Mouse (Mus musculus) limb, embryonic 11.5 days (tissue): Measurements from ENCODE around the gene Dnah6. TPM values are rescaled to one million over a fixed set of nuclear protein-coding genes. Genes with fewer than 3 reads are reported as not detected.
A peak's percentile ranks its signal among the peaks of the same experiment; 100 is the strongest.

Experiments used
- ATAC-seq: fragments of 200-750 bp; cut with Nextera tagmentation; 2 replicates; pipeline ENCODE4 v1.8.0; 2017; ENCODE audit warnings: low read depth; ENCODE audit not compliant: insufficient number of reproducible peaks, low FRiP score, low TSS enrichment
- DNase-seq: peaks from one replicate; pipeline ENCODE4 v3.0.0-alpha.2; 2015; ENCODE audit warnings: low spot score
- H3K27ac ChIP-seq: fragments of 300-500 bp; sonication (generic); replicated peaks from 2 replicates; pipeline ENCODE4 v1.5.1; 2014; ENCODE audit warnings: low read depth, mild to moderate bottlenecking, low read length
- H3K27me3 ChIP-seq: fragments of 300-500 bp; sonication (generic); 2 replicates; pipeline ENCODE4 v1.6.1; 2014; ENCODE audit warnings: mild to moderate bottlenecking, low read length, mixed read lengths; ENCODE audit not compliant: control insufficient read depth, insufficient read depth
- H3K36me3 ChIP-seq: fragments of 300-500 bp; sonication (generic); 2 replicates; pipeline ENCODE4 v1.6.1; 2014; ENCODE audit warnings: mild to moderate bottlenecking, low read length, moderate library complexity, mixed read lengths; ENCODE audit not compliant: control insufficient read depth, insufficient read depth
- H3K4me1 ChIP-seq: fragments of 300-500 bp; sonication (generic); 2 replicates; pipeline ENCODE4 v1.6.1; 2014; ENCODE audit warnings: low read length, mixed read lengths; ENCODE audit not compliant: control insufficient read depth, insufficient read depth
- H3K4me2 ChIP-seq: fragments of 300-500 bp; sonication (generic); 2 replicates; pipeline ENCODE4 v1.6.1; 2014; ENCODE audit warnings: low read depth, mild to moderate bottlenecking, moderate library complexity; ENCODE audit not compliant: severe bottlenecking
- H3K4me3 ChIP-seq: fragments of 300-500 bp; sonication (generic); 2 replicates; pipeline ENCODE4 v1.5.1; 2014; ENCODE audit warnings: low read depth, low read length
- H3K9ac ChIP-seq: fragments of 300-500 bp; sonication (generic); 2 replicates; pipeline ENCODE4 v1.6.1; 2014; ENCODE audit warnings: mild to moderate bottlenecking, low read length
- H3K9me3 ChIP-seq: fragments of 300-500 bp; sonication (generic); 2 replicates; pipeline ENCODE4 v1.6.1; 2016; ENCODE audit warnings: low read length; ENCODE audit not compliant: control insufficient read depth
- WGBS: fragments of 180-500 bp; shearing (Covaris S2); extraction: QIAGEN DNeasy Blood & Tissue Kit; methylation state at CpG from one replicate; pipeline ENCODE4 v1.1.7; 2014; 5-methylcytosine and 5-hydroxymethylcytosine counted together
- polyA plus RNA-seq: library from polyadenylated mRNA; unstranded; fragments of >200 nt; fragmentation: Nextera tagmentation; extraction: Ambion mirVana; gene quantifications from 2 replicates; pipeline ENCODE4 v1.2.1, GENCODE M21; 2014

The Dnah6 gene
- polyA plus RNA-seq, 1 experiment from 2014 or later = 0.01 TPM

GRCm38 (mm10) chr6:73235650-73236049 lies 14.2 kb upstream of the Dnah6 start:
- Histone ChIP-seq H3K9me3 (no peaks in the 10 kb centered on the region), H3K36me3 (no peaks in the 10 kb centered on the region), H3K27ac (no peak overlapping the region), H3K9ac (no peak overlapping the region), H3K4me2 (no peak overlapping the region), H3K4me1 (no peaks in the 10 kb centered on the region), H3K27me3 (no peaks in the 10 kb centered on the region), H3K4me3 (no peak overlapping the region)
- 82% methylated on average over 3 of the region's 3 CpGs for WGBS
- no peak for ATAC-seq
- DNase-seq = no peak

DNA sequence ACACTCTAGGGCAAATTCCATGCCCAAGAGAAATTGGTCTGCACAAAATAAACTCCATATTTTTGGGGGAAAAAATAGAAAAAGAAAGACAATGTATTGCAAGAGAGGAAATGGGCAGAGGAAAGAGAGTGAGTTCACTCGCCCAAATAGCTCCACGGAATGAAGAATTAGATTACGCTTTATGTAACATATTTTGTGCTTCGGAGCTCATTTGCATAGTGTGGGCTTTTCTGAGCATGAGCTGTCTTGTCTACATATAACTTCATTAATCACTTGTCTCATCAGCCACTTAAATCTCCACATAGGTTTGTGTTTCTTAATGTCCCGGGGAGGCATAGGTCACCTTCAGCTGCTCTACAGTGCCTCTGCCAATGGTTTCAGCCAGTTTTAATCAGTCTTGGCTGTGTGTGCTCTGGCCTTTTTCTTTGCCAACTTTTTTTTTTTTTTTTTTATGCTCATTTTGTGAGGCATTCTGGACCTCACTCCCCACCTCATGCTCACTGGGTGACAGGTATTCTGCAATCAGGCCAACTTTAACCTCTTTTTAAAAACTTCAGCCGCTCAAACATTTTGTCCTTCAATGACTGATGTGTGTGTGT lies 12.9 kb upstream of the Dnah6 start:
- ATAC-seq (no peak), DNase-seq (no peak)
- no peaks in the 10 kb centered on the region for H3K9me3 ChIP-seq
- H3K4me1 ChIP-seq = no peaks in the 10 kb centered on the region
- H3K27me3 ChIP-seq = no peaks in the 10 kb centered on the region
- no peak overlapping the region for H3K4me3 ChIP-seq
- no peak overlapping the region for H3K4me2 ChIP-seq
- WGBS = 88% methylated on average over 6 of the region's 6 CpGs
- no peak overlapping the region for H3K9ac ChIP-seq
- no peak overlapping the region for H3K27ac ChIP-seq
- H3K36me3 ChIP-seq = no peaks in the 10 kb centered on the region

- WGBS = 92% methylated on average over 6 of the region's 6 CpGs
- no peak overlapping the region for H3K4me3 ChIP-seq
- no peaks in the 10 kb centered on the region for H3K27me3 ChIP-seq
- no peak overlapping the region for H3K4me2 ChIP-seq
- no peaks in the 10 kb centered on the region for H3K4me1 ChIP-seq
- no peak for DNase-seq
- ATAC-seq = no peak
- no peaks in the 10 kb centered on the region for H3K36me3 ChIP-seq
- no peak overlapping the region for H3K9ac ChIP-seq
- H3K27ac ChIP-seq = no peak overlapping the region
- H3K9me3 ChIP-seq = no peaks in the 10 kb centered on the region
These were observed 11.8 kb upstream of the Dnah6 start for GRCm38 (mm10) chr6:73233202-73233726.

DNA sequence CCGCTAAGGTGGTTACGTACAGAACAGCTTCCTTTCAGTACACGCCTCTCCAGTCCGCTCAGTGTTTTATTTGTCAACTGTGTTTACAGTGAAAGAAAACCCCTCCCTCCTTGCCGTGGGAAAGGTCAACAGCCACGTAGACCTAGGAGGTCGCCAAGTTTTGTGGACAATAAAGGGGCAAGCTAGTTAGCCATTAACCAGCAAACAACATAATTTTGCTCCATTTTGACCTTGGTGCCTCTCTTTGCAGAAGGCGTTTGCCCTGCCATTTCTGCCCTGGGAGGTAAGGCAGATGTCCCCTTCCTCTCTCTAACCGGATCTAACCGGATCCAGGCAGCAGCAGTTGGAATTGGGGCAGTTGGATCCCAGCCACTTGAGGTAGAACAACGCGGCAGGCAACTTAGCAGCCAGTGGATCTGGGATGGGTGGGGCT lies 10.7 kb upstream of the Dnah6 start:
- no peak overlapping the region for H3K4me3 ChIP-seq
- no peaks in the 10 kb centered on the region for H3K9me3 ChIP-seq
- no peak overlapping the region for H3K9ac ChIP-seq
- DNase-seq (no peak), ATAC-seq (no peak)
- H3K36me3 ChIP-seq = no peaks in the 10 kb centered on the region
- H3K4me1 ChIP-seq = no peaks in the 10 kb centered on the region
- no peaks in the 10 kb centered on the region for H3K27me3 ChIP-seq
- H3K27ac ChIP-seq = no peak overlapping the region
- WGBS = 87% methylated on average over 12 of the region's 12 CpGs
- H3K4me2 ChIP-seq = no peak overlapping the region

DNA sequence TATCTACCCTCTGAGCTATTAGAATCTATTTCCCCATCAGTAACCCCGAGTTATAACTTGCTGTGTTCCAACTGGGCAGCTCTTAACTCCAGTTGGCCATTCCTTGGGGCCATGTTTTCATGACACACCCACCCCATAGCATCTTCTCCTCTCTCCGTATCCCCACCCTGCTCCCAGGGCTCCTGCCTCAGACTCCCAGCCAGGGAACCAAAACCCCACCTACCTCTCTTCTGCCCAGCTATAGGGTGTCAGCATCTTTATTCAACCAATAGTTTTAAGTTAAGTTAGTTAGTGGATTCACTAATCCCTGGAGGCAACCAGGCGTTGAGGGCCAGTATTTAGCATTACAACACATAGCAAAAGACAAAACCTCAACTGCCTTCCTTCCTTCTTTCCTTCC lies 7.4 kb upstream of the Dnah6 start:
- Histone ChIP-seq H3K27ac (peak overlapping the region; percentile 58; the same call in 1 of the 2 replicates), H3K27me3 (no peaks in the 10 kb centered on the region), H3K36me3 (no peaks in the 10 kb centered on the region), H3K4me2 (no peak overlapping the region), H3K4me1 (no peaks in the 10 kb centered on the region), H3K4me3 (no peak overlapping the region), H3K9ac (no peak overlapping the region; the same call in 1 of the 2 replicates), H3K9me3 (no peaks in the 10 kb centered on the region)
- DNase-seq = no peak
- WGBS = 66% methylated on average over 3 of the region's 3 CpGs
- no peak for ATAC-seq

DNA sequence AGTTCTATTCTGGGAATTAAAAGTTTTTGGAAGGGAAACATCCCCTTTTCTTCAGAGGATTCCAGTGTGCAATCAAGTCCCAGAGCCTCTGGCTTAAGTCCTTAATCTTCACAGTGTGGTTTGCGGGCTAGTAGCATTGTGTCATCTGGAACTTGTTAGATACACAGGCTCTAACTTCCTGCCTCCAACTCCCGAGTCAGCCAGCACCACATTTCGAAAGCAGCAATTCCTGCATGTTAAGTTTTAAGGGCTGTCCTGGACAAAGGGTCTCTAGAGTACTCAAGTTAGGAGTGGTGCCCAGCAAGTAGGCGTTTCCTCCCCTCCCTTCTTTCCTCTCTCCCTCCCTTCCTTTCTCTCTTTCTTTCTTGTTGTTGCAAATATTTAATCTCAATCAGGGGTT lies 7.0 kb upstream of the Dnah6 start:
- Histone ChIP-seq H3K4me3 (no peak overlapping the region), H3K9ac (no peak overlapping the region), H3K4me2 (no peak overlapping the region), H3K27ac (peak overlapping the region; percentile 58; the same call in 1 of the 2 replicates), H3K27me3 (no peaks in the 10 kb centered on the region), H3K4me1 (no peaks in the 10 kb centered on the region), H3K36me3 (no peaks in the 10 kb centered on the region), H3K9me3 (no peaks in the 10 kb centered on the region)
- 14% methylated on average over 4 of the region's 4 CpGs for WGBS
- DNase-seq = peak; percentile 73
- ATAC-seq = peak; percentile 71; the same call in 1 of the 2 replicates

GRCm38 (mm10) chr6:73227376-73228158 lies 6.1 kb upstream of the Dnah6 start:
- H3K4me3 ChIP-seq = no peak overlapping the region
- H3K9me3 ChIP-seq = no peaks in the 10 kb centered on the region
- no peaks in the 10 kb centered on the region for H3K4me1 ChIP-seq
- no peak for DNase-seq
- no peak for ATAC-seq
- no peak overlapping the region for H3K27ac ChIP-seq
- no peak overlapping the region for H3K4me2 ChIP-seq
- no peaks in the 10 kb centered on the region for H3K36me3 ChIP-seq
- no peaks in the 10 kb centered on the region for H3K27me3 ChIP-seq
- 50% methylated on average over 10 of the region's 10 CpGs for WGBS
- H3K9ac ChIP-seq = no peak overlapping the region

- Histone ChIP-seq H3K9ac (no peak overlapping the region), H3K27ac (no peak overlapping the region), H3K36me3 (no peaks in the 10 kb centered on the region), H3K4me2 (peak overlapping the region; percentile 17; the same call in 1 of the 2 replicates), H3K9me3 (no peaks in the 10 kb centered on the region), H3K4me1 (0 out of 2 replicates have a peak, but pooled peaks cover 2% of the 10 kb centered on the region), H3K4me3 (no peak overlapping the region), H3K27me3 (no peaks in the 10 kb centered on the region)
- ATAC-seq (peak; percentile 40; the same call in 1 of the 2 replicates), DNase-seq (peak; percentile 73)
- WGBS = under 1% methylated on average over 10 of the region's 10 CpGs
These were observed 1.5 kb upstream of the Dnah6 start for GRCm38 (mm10) chr6:73222841-73223526.
